Mouse (Mus musculus): Measurements from ENCODE around the gene Tspan4. TPM values are rescaled to one million over a fixed set of nuclear protein-coding genes. Genes with fewer than 3 reads are reported as not detected.

The Tspan4 gene
- polyA plus RNA-seq, 1 experiment from 2014 or later: 35.8 TPM

DNA sequence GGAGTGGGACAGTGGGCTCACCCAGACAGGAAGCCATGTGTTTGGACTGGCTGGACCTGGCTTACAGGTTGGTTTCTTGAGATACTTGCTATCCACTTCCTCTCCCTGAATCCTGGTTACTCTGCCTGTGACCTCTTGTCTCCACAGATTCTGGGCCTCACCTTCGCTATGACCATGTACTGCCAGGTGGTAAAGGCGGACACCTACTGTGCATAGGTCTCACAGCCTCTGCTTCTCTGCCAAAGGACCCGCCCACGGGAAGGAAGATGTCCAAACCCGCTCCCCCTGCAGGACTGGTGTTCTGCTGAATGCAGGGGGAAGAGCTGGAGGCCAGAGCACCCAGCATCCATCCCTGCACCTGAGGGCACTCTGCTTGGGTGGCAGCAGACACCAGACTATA lies 17.7 kb downstream of the Tspan4 start:
- H3K4me3 ChIP-seq (ENCODE audit: low read depth, low read length): no peak overlapping the region

DNA sequence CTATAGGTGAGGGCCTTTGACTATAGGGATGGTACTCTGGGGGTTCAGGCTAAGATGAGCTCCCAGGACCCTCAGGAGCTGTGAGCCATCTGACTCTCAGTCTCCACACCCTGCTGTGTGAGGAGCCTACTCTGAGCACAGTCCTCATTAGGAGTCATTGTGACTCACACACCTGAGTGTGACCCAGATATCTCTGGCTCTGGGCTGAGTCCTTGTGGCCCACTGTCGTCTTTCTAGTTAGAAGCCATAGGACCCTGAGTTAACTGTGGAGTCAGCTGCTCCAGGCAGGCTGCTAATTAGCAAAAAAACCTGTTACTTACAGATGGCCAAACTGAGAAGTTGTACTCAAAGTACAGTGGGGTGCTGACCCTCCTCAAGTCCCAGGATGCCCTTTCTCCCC lies 18.7 kb downstream of the Tspan4 start:
- Histone ChIP-seq H3K4me2 (ENCODE audit: low read depth) (no peak overlapping the region), H3K36me3 (ENCODE audit: control insufficient read depth, insufficient read depth, low read length) (no peaks in the 10 kb centered on the region), H3K9ac (ENCODE audit: low read length) (no peak overlapping the region), H3K4me1 (ENCODE audit: control insufficient read depth, insufficient read depth, low read length) (no peaks in the 10 kb centered on the region), H3K27me3 (ENCODE audit: control insufficient read depth, insufficient read depth, low read length) (no peaks in the 10 kb centered on the region), H3K9me3 (ENCODE audit: control insufficient read depth, low read length) (no peaks in the 10 kb centered on the region), H3K27ac (ENCODE audit: low read depth, low read length) (no peak overlapping the region), H3K4me3 (ENCODE audit: low read depth, low read length) (no peak overlapping the region)
- ATAC-seq (ENCODE audit: insufficient read depth, low FRiP score, low TSS enrichment): no peak
- WGBS: 81% methylated on average over 1 of the region's 1 CpGs
- DNase-seq (ENCODE audit: low spot score): no peak

More for the DNA sequence above, 17.7 kb downstream of the Tspan4 start:
- ATAC-seq (ENCODE audit: insufficient read depth, low FRiP score, low TSS enrichment): no peak
- no peak for DNase-seq (ENCODE audit: low spot score)
- no peak overlapping the region for H3K9ac ChIP-seq (ENCODE audit: low read length)
- H3K9me3 ChIP-seq (ENCODE audit: control insufficient read depth, low read length): no peaks in the 10 kb centered on the region
- H3K27ac ChIP-seq (ENCODE audit: low read depth, low read length): no peak overlapping the region
- no peaks in the 10 kb centered on the region for H3K4me1 ChIP-seq (ENCODE audit: control insufficient read depth, insufficient read depth, low read length)
- H3K36me3 ChIP-seq (ENCODE audit: control insufficient read depth, insufficient read depth, low read length): no peaks in the 10 kb centered on the region
- no peaks in the 10 kb centered on the region for H3K27me3 ChIP-seq (ENCODE audit: control insufficient read depth, insufficient read depth, low read length)
- WGBS: 91% methylated on average over 5 of the region's 5 CpGs
- H3K4me2 ChIP-seq (ENCODE audit: low read depth): no peak overlapping the region

DNA sequence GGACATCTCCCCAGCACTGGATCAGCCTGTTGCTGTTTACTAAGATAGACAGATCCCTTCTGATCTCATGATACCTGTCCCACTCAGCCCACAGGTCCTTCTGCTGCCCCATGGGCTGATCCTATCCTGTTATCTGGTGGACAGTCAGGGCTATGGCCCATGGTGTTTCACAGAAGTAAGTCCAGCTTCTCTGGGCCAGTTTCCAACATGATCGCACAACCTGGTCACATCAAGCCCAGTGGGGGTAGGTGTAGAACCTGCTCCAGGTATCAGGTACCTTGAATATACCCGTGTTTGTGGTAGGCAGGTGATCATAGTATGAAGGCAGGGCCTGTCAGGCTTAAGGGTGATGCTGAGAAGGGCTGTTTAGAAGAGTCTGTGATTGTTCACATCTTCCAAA lies 20.3 kb downstream of the Tspan4 start:
- ATAC-seq (ENCODE audit: insufficient read depth, low FRiP score, low TSS enrichment) (no peak), DNase-seq (ENCODE audit: low spot score) (no peak)
- 82% methylated on average over 2 of the region's 2 CpGs for WGBS
- Histone ChIP-seq H3K27me3 (ENCODE audit: control insufficient read depth, insufficient read depth, low read length) (no peaks in the 10 kb centered on the region), H3K36me3 (ENCODE audit: control insufficient read depth, insufficient read depth, low read length) (no peaks in the 10 kb centered on the region), H3K9ac (ENCODE audit: low read length) (no peak overlapping the region), H3K27ac (ENCODE audit: low read depth, low read length) (no peak overlapping the region), H3K4me2 (ENCODE audit: low read depth) (no peak overlapping the region), H3K4me3 (ENCODE audit: low read depth, low read length) (no peak overlapping the region), H3K9me3 (ENCODE audit: control insufficient read depth, low read length) (no peaks in the 10 kb centered on the region), H3K4me1 (ENCODE audit: control insufficient read depth, insufficient read depth, low read length) (no peaks in the 10 kb centered on the region)

DNA sequence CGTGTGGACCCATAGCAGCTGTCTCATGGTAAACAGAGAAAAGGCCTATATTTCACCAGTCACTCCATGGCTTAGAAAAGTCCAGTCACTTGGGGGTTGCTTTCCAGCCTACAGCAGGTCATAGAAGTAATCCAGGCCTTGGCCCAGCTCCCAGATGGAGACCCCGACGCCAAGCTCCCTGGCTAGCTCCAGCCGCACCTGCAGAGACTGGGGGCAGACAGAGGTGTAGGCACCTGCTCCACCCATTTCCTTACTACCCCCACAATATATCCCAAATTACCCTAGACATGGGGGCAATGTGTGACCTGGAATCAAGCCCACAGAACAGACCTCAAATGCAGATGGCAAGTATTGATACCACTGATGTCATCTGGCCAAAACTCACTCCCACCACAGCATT lies 20.9 kb downstream of the Tspan4 start:
- no peak overlapping the region for H3K4me2 ChIP-seq (ENCODE audit: low read depth)
- H3K4me1 ChIP-seq (ENCODE audit: control insufficient read depth, insufficient read depth, low read length): no peaks in the 10 kb centered on the region
- no peak overlapping the region for H3K27ac ChIP-seq (ENCODE audit: low read depth, low read length)
- H3K9ac ChIP-seq (ENCODE audit: low read length): no peak overlapping the region
- DNase-seq (ENCODE audit: low spot score) (no peak), ATAC-seq (ENCODE audit: insufficient read depth, low FRiP score, low TSS enrichment) (no peak)
- H3K9me3 ChIP-seq (ENCODE audit: control insufficient read depth, low read length): no peaks in the 10 kb centered on the region
- H3K4me3 ChIP-seq (ENCODE audit: low read depth, low read length): no peak overlapping the region
- no peaks in the 10 kb centered on the region for H3K27me3 ChIP-seq (ENCODE audit: control insufficient read depth, insufficient read depth, low read length)
- WGBS: 92% methylated on average over 4 of the region's 4 CpGs
- H3K36me3 ChIP-seq (ENCODE audit: control insufficient read depth, insufficient read depth, low read length): no peaks in the 10 kb centered on the region

DNA sequence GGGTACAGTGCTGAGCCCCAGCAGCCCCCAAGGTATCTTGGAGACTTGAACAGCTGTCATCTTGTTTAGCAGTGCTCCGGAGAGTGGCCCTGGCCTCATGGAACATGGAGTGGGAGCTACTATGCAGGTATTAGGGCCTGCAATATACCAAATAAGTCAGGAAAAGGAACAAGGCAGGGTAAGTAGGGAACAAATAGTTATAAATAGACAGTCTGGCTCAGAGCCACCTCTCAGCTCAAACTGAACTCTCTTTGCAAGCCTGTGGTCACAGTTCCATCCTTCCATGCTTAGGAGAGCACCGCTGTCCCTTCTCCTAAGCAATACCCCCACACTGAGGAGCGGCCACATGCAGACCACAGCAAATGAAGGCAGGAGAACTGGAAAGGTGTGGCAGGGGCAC lies 22.6 kb downstream of the Tspan4 start:
- WGBS: 98% methylated on average over 3 of the region's 3 CpGs
- no peak overlapping the region for H3K9ac ChIP-seq (ENCODE audit: low read length)
- no peak overlapping the region for H3K27ac ChIP-seq (ENCODE audit: low read depth, low read length)
- no peaks in the 10 kb centered on the region for H3K4me1 ChIP-seq (ENCODE audit: control insufficient read depth, insufficient read depth, low read length)
- H3K36me3 ChIP-seq (ENCODE audit: control insufficient read depth, insufficient read depth, low read length): no peaks in the 10 kb centered on the region; the same call in 1 of the 2 replicates
- no peaks in the 10 kb centered on the region for H3K9me3 ChIP-seq (ENCODE audit: control insufficient read depth, low read length)
- H3K4me3 ChIP-seq (ENCODE audit: low read depth, low read length): no peak overlapping the region
- H3K27me3 ChIP-seq (ENCODE audit: control insufficient read depth, insufficient read depth, low read length): no peaks in the 10 kb centered on the region
- ATAC-seq (ENCODE audit: insufficient read depth, low FRiP score, low TSS enrichment) (no peak), DNase-seq (ENCODE audit: low spot score) (no peak)
- no peak overlapping the region for H3K4me2 ChIP-seq (ENCODE audit: low read depth)

DNA sequence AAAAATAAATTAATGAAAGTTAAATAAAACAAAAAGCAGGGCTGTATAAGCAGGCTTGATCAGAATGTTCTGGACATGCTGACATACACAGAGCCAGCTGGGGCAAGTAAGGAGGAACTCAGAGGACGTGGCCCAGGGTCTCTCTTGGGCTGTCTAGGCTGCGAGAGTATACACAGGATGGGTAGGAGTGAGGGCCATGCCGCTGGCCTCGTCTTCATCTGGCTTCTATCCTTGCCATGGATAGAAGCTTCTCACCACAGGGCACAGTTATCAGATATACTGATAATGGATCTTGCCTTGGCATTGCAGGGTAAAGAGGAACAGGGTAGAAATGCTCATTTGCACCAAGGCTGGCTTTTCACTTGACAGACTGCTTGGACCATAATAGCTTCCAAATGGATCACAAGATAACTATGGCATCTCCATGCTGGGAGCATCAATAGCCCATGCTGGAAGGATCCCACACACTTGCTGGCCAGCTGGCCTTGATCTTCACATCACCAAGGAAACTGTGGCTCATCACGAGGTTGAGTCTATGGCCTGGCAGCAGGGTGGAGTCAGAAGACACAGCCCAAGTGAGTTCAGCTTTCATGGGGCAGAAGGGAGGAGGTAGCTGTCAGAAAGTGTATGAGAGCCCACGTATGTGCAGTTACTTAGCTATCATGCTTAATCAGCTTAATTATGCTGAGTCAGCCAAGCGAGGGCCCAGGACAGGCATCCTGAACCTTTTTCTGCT lies 26.9 kb downstream of the Tspan4 start:
- Histone ChIP-seq H3K27ac (ENCODE audit: low read depth, low read length) (no peak overlapping the region), H3K9me3 (ENCODE audit: control insufficient read depth, low read length) (no peaks in the 10 kb centered on the region), H3K9ac (ENCODE audit: low read length) (no peak overlapping the region), H3K36me3 (ENCODE audit: control insufficient read depth, insufficient read depth, low read length) (no peaks in the 10 kb centered on the region; the same call in 1 of the 2 replicates), H3K4me1 (ENCODE audit: control insufficient read depth, insufficient read depth, low read length) (no peaks in the 10 kb centered on the region), H3K4me3 (ENCODE audit: low read depth, low read length) (no peak overlapping the region), H3K4me2 (ENCODE audit: low read depth) (no peak overlapping the region), H3K27me3 (ENCODE audit: control insufficient read depth, insufficient read depth, low read length) (no peaks in the 10 kb centered on the region)
- ATAC-seq (ENCODE audit: insufficient read depth, low FRiP score, low TSS enrichment): no peak
- DNase-seq (ENCODE audit: low spot score): no peak
- whole genome bisulfite sequencing: 87% methylated on average over 7 of the region's 7 CpGs

DNA sequence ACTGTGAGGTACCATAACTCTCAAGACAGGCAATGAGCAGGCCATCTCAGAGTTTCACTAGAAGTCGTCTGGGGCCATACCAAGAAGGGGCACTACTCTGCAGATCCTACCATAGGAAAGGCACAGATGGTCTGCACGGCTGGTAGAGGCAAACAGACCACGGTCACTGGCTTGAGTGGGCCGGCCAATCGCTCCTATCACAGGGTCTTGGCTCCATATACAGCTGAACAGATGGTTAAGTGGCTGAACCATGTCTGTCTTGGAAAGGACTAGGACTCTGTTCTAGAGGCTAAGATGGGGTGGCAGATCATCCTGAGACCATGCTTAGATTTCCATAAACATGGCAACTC lies 27.5 kb downstream of the Tspan4 start:
- no peak overlapping the region for H3K9ac ChIP-seq (ENCODE audit: low read length)
- ATAC-seq (ENCODE audit: insufficient read depth, low FRiP score, low TSS enrichment): no peak
- 94% methylated on average over 5 of the region's 5 CpGs for WGBS

DNA sequence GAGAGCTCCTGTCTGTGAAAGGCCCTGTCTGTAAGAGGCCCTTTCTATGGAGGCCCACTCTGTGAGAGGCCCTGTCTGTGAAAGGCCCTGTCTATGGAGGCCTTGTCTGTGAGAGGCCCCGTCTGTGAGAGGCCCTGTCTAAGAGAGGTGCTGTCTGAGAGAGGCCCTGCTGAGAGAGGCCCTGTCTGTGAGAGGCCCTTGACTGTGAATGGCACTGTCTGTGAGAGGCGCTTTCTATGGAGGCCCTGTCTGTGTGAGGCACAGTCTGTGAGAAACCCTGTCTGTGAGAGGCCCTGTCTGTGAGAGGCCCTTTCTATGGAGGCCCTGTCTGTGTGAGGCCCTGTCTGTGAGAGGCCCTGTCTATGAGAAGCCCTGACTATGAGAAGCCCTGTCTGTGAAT lies 31.2 kb downstream of the Tspan4 start:
- no peak overlapping the region for H3K4me3 ChIP-seq (ENCODE audit: low read depth, low read length)
- H3K27me3 ChIP-seq (ENCODE audit: control insufficient read depth, insufficient read depth, low read length): no peaks in the 10 kb centered on the region
- H3K36me3 ChIP-seq (ENCODE audit: control insufficient read depth, insufficient read depth, low read length): no peaks in the 10 kb centered on the region; the same call in 1 of the 2 replicates
- DNase-seq (ENCODE audit: low spot score) (no peak), ATAC-seq (ENCODE audit: insufficient read depth, low FRiP score, low TSS enrichment) (no peak)
- no peaks in the 10 kb centered on the region for H3K4me1 ChIP-seq (ENCODE audit: control insufficient read depth, insufficient read depth, low read length)
- no peak overlapping the region for H3K9ac ChIP-seq (ENCODE audit: low read length)
- H3K4me2 ChIP-seq (ENCODE audit: low read depth): no peak overlapping the region
- 92% methylated on average over 2 of the region's 2 CpGs for WGBS
- no peaks in the 10 kb centered on the region for H3K9me3 ChIP-seq (ENCODE audit: control insufficient read depth, low read length)
- H3K27ac ChIP-seq (ENCODE audit: low read depth, low read length): no peak overlapping the region

More for the DNA sequence above, 27.5 kb downstream of the Tspan4 start:
- Histone ChIP-seq H3K4me3 (ENCODE audit: low read depth, low read length) (no peak overlapping the region), H3K36me3 (ENCODE audit: control insufficient read depth, insufficient read depth, low read length) (no peaks in the 10 kb centered on the region; the same call in 1 of the 2 replicates), H3K4me2 (ENCODE audit: low read depth) (no peak overlapping the region), H3K4me1 (ENCODE audit: control insufficient read depth, insufficient read depth, low read length) (no peaks in the 10 kb centered on the region), H3K27ac (ENCODE audit: low read depth, low read length) (no peak overlapping the region), H3K9me3 (ENCODE audit: control insufficient read depth, low read length) (no peaks in the 10 kb centered on the region), H3K27me3 (ENCODE audit: control insufficient read depth, insufficient read depth, low read length) (no peaks in the 10 kb centered on the region)
- DNase-seq (ENCODE audit: low spot score): no peak

DNA sequence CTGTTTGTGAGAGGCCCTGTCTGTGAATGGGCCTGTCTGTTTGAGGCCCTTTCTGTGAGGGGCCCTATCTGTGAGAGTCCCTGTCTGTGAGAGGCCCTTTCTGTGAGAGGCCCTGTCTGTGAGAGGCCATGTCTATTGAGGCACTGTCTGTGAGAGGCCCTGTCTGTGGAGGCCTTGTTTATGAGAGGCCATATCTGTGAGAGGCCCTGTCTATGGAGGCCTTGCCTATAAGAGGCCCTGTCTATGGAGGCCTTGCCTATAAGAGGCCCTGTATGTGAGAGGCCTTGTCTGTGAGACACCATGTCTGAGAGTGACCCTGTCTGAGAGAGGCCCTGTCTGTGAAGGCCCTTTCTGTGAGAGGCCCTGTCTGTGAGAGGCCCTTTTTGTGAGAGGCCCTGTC lies 33.1 kb downstream of the Tspan4 start:
- peak overlapping the region; percentile 31 for H3K27ac ChIP-seq (ENCODE audit: low read depth, low read length)
- H3K4me2 ChIP-seq (ENCODE audit: low read depth): no peak overlapping the region
- H3K36me3 ChIP-seq (ENCODE audit: control insufficient read depth, insufficient read depth, low read length): no peaks in the 10 kb centered on the region
- no peaks in the 10 kb centered on the region for H3K9me3 ChIP-seq (ENCODE audit: control insufficient read depth, low read length)
- H3K4me3 ChIP-seq (ENCODE audit: low read depth, low read length): no peak overlapping the region
- no peaks in the 10 kb centered on the region for H3K4me1 ChIP-seq (ENCODE audit: control insufficient read depth, insufficient read depth, low read length)
- H3K9ac ChIP-seq (ENCODE audit: low read length): no peak overlapping the region; the same call in 1 of the 2 replicates
- DNase-seq (ENCODE audit: low spot score) (no peak), ATAC-seq (ENCODE audit: insufficient read depth, low FRiP score, low TSS enrichment) (no peak; the same call in 1 of the 2 replicates)
- no peaks in the 10 kb centered on the region for H3K27me3 ChIP-seq (ENCODE audit: control insufficient read depth, insufficient read depth, low read length)
